Mouse (Mus musculus): ENCODE results near the gene Zfp213. TPM values are rescaled to one million over a fixed set of nuclear protein-coding genes. Genes with fewer than 3 reads are reported as not detected.
"Not testable (repeated sequence)": the region's sequence is repeated elsewhere in the genome, so short reads cannot be mapped to it uniquely, and the experiment has no call there.

The Zfp213 gene
- total RNA-seq, 2 experiments from 2014 or later: 10.3 to 12.1 TPM

DNA sequence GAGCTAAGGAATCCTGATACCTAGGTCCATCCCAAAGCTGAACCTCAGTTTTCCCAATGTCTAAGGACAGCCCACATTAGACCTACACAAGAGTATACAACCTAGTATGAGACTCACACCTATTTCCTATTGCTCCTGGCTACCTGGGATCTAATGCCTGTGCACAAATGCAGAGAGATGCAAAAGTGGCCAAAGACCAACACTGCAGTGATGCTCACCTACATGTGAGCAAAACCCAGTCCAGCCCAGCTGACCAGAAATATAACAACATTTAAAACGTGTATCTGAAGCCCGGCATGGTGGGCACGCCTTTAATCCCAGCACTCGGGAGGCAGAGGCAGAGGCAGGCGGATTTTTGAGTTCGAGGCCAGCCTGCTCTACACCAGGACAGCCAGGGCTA, 18.2 kb downstream of the Zfp213 start:
- no peak for DNase-seq

DNA sequence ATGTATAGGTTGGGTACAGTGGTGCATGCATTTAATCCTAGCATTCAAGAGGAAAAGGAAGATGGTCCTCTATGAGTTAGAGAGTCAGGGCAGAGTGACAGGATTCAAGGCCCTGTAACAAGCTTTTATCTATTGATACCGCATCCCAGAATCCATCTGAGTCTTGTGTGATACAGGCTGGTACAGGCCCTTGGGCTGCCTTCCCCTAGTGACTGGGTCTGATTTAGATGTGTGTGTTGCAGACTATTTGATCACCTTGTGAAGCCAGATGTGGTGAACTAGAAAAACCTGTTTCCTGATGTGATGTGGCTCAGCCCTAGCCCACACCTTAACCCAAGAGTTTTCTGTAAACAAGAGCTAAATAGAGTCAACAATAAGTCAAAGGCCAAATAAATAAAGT, 19.3 kb downstream of the Zfp213 start:
- no peak for DNase-seq

DNA sequence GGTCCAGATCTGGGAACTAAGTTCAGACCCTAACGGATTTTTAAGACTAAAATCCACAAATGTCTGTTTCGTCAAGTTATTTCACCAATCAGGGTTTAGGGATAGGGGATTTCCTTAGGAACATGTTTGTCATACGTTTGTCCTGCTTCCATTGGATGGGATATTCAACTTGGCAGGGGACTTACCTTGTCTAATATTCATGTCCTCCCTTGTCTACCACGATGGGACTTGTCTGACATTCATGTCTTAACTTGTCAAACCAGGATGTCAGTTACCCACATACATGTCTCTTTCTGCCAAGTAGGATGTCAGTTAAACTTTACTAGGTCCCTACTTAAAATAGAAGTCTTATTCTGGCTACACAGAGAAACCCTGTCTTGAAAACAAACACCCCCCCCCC, 20.1 kb downstream of the Zfp213 start:
- no peak for DNase-seq

DNA sequence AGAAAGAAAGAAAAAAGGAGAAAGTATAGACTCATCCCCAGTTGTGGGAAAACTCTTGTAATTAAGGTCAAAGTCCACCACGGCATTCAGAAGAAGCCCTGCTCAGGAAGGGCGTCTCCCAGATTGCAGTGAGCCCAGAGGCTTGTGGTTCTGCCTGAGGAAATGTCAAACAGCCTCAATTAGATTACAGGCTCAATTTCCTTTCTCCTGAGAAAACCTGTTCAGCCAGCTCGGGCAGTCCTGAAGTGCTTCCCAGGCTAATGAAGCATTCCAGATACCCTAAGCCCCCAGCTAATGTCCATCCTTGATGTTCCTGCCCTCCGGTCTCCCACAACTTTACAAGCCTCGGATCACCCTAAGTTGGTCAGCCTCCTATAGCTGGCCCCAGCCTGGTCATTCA, 20.7 kb downstream of the Zfp213 start:
- no peak for DNase-seq

DNA sequence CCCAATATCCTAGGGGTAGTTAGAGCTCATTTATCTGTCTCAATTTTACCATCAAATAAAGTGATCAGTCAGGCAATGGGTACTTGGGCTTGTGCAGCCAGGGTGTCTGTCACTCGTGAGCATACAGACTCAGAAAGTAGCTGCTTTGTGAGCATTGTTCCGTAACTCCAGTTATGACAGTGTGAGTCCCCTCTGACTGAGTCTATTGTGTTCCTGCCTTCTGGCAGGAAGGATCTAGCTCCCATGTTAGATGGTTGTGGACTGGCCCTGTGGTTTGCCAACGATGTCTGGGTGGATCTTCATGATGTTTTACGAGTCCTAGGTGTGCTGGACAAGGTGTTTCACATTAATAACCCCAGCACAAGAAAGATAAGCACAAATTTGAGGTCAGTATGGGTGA, 21.2 kb downstream of the Zfp213 start:
- no peak for DNase-seq

DNA sequence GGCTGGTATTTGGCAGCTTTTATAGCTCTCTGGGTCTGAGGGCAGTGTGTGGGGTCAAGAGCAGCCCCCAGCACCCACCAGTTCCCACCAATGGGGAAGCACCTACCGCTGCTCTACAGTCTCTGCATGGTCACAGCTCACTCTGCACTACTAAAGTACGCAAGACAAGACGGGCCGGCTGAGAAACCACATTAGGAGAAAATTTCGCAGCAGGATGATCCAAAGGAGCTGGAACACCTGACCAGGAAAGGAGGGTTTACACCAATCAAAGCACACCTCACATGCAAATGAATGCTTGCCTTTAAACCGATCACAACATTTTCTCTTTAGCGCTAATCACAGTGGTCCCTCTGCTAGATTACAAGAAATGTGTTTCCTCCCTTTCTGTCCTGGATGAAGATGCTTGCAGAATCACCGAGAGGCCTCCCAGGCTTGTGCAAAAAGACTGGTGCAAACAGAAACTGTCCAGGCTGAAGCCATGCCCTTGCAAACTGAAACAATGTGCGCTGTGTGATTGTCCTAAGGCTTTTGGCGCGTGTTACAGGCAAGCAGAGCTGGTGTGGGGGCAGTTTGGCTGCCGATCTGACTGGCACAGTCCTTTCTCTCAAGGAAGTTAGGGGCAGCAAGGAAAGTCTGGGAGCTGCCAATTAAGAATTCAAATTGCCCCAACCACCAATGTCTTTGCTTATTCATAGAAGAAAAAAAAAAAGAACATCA, 21.9 kb downstream of the Zfp213 start:
- DNase-seq: no peak

DNA sequence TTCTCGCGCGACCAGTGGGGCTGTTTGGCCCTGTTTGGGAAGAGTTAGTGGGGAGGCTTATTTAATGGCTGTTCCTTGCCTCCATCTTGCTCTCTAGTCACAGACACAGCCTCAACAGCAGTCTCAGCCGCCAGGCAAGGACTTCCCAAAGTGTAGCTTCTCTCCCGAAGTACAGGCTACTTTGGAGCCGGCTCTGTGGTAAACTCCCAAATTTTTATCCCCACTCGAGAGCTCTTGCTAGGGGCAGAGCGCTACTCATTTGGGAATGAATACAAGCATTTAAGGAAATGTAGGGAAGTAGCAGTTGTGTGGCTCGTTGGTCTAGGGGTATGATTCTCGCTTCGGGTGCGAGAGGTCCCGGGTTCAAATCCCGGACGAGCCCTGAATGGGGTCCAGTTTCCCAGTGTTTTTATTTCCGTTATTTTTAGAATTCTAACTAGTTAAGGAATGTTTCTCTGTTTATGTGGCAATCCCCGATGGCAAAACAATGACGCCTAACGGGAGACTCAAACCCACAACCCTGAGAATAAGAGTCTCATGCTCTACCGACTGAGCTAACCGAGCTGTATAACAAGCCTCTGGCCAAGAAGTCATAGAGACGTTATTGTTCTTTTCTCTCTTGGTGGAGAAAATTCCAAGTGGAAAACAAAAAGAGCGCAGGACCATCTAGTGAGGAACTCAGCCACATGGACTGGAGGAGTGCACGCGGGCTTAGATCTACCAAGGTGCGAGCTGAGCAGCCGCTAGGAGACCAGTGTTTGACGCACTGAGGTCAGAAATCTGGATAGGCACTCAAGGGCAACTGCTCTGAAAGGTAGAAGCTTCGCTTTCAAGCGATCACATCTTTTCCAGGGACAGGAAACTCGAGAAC, 23.2 kb downstream of the Zfp213 start:
- no peak for DNase-seq

DNA sequence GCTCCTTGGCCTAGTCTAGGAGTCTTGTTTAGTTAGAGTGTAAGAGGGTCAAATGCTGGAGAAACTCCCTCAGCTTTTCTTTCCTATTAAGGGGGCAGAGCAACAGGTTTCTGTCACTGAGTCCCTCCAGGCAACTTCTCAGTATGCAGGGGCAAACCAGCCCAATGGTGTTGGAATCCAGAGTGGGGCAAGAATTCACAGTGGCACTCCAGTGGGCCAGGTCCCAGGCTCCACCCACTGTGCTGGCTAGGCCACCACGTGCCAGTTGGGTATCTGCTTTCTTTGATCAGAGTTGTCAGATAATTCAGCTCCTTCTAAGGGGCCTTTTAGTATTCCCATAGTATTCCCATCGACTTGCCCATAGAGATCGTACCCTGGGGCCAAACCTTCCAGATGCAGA, 23.9 kb downstream of the Zfp213 start:
- DNase-seq: no peak

DNA sequence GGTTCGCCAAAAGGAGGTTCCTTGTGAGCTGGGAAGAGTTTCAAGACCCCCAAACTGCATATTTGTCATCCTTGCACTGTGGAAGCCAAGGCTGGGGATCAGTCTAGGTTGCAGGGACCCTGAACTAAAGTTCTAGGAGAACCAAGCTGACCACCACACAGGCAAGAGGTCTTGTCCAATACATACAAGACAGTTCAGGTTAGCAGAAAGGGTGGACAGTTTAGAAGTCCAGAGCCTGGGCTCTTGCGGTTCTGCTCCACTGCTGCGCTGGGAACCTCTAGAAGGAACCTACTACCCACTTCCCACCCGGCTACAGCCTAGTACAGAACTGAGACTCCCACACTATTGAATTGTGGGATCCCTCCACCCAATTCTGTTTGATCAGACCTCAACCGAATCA, 24.4 kb downstream of the Zfp213 start:
- DNase-seq: no peak

DNA sequence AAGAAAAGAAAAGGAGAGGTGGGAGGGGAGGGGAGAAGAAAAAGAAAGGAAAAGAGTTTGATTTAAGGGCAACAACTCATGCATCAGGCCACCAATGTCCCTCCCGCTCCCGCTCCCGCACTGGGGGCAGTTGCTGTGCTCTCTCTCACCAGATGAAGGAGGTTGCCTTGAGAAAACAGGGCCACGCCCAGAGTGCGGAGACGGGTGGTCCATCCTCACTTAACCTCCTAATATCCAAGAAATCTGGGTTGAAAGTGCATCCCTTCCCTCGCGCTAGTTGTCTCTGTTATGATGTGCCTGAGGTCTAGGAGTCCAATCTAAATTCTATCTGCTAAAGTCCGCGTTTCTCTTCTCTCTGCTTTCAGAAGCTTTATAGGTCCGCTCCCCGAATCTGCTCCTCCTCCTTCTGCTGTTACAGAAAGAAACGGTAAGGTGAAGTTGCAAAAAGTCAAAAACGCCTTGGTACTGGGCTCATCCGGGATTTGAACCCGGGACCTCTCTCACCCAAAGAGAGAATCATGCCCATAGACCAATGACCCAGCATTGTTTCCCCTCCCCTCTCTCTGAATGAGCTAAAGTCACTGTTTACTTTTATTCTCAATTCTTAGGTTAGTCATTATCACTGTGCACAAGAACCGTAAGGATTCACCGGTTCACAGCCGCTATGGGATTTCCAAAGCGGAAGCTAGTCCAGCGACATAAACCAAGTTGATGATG, 25.6 kb downstream of the Zfp213 start:
- no peak for DNase-seq

DNA sequence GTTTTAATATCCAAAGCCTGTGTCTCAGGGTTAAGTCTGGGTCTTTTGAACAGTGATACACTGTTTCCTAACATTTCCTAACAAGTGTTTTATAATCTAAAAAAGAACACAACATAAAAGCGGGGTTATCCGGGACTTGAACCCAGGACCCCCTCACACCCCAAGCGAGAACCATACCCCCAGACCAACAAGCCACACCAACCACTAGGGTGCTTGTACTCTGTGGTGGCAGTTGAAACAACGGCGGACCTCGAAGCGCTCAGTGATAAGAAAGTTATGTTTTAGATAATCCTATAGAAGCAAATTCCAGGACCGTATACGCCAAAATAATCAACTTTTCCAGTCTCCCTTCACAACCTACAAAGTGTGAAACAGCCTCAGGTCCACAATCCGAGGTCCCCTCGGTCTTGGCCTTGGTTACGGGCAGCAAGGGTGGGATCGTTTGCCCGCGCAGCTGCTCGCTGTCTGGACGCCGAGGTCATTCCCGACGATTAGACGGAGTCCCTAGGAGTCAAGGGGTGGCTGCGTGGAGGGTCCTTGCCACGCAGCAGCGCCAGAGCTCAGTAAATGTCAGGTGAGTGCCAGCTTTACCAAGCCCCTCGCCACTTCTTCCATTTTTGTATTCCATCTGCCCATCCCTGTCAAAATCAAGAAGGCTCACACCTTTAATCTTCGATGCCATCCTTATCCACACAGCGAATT, 26.3 kb downstream of the Zfp213 start:
- DNase-seq: no peak

DNA sequence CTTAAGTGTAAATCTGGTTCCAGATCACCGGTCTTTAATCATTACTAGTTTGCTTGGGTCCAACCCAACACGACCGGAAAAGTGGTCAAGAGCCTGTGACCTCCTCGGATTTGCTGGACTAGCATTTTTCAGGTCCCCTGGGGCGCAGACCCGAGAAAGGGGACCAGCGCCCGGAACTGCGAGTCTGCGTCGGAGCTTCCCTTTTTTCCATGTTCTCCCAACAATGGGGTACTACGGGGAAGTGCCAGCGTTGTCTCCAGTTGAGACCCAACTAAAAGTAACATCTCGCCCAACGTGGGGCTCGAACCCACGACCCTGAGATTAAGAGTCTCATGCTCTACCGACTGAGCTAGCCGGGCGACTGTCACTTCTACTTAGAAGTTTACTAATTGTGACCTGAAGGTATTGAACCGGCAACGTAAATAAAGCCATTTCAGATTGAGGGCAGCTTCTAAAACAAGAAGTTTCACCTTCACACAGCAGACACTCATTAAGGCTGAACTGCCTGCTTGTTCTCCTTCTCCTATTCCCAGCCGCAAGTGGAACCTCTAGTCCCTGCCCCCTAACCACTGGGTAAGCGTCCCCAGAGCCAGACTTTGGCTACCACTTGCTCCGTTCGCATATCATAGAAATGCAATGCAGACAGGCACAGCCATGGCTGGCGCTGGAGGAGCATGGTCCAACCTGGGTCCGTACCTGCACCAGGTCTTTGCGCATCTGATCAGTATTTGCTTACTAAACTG, 28.8 kb downstream of the Zfp213 start:
- DNase-seq: not testable (repeated sequence)

DNA sequence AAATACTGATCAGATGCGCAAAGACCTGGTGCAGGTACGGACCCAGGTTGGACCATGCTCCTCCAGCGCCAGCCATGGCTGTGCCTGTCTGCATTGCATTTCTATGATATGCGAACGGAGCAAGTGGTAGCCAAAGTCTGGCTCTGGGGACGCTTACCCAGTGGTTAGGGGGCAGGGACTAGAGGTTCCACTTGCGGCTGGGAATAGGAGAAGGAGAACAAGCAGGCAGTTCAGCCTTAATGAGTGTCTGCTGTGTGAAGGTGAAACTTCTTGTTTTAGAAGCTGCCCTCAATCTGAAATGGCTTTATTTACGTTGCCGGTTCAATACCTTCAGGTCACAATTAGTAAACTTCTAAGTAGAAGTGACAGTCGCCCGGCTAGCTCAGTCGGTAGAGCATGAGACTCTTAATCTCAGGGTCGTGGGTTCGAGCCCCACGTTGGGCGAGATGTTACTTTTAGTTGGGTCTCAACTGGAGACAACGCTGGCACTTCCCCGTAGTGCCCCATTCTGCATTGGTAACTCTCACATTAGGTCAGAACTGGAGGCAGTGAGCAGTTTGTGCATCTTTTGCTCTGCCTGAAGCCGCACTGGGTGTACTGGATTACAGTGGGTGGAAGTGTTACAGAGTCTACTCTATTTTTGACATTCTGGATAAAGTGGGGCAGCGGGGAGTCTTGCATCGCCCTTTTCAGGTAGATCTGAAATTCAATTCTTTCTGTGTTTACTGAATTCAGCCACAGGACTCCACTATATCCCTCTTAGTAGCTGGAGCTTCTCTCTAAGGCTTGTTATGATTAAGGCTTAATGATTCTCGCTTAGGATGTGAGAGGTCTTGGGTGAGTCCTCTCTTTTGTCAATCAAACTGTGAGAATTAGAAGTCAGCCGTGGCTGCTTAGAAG, 30.2 kb downstream of the Zfp213 start:
- DNase-seq: not testable (repeated sequence)

DNA sequence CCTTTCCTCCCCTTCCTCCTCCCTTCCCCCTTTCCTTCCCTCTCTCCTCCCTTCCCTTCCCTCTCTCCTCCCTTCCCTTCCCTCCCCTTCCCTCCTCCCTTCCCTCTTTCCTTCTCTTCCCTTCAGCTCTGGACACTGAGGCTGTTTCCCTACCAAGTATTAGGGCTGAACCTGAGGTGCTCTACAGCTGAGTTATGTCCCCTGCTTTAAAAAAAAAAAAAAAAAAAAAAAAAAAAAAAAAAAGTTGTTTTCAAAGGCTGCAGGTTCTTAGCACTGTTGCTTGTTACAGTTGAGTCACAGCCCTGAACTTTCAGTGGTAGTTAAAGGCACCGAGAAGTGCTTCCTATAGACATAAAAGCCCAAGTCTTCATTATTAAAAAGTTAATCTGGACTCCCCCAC, 32.6 kb downstream of the Zfp213 start:
- not testable (repeated sequence) for DNase-seq

DNA sequence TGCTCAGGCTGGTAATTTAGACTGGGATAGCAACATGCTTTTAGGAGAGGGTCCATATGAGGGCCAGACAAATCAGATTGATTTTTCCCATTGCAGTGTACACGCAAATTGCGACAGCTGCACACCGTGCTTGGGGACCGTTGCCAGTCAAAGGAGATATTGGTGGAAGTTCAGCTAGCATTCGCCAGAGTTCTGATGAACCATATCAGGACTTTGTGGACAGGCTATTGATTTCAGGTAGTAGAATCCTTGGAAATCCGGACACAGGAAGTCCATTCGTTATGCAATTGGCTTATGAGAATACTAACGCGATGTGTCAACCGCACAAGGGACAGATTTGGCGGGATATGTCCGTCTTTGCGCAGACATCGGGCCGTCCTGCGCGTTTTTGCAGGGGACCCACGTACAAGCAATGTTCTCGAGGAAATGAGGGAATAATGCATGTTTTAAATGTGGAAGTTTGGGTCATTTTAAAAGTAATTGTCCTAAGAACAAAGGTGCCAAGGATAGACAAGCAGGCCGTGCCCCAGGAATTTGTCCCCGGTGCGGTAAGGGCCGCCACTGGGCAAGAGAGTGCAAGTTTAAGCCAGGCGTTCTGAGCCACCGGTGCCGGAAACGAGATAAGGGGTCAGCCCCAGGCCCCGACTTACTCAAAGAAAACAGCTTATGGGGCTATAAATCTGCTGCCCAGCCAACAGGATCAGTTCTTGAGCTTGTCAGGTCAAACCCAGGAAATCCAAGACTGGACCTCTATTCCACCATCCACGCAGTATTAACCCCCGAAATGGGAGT, 40.9 kb downstream of the Zfp213 start:
- not testable (repeated sequence) for DNase-seq

DNA sequence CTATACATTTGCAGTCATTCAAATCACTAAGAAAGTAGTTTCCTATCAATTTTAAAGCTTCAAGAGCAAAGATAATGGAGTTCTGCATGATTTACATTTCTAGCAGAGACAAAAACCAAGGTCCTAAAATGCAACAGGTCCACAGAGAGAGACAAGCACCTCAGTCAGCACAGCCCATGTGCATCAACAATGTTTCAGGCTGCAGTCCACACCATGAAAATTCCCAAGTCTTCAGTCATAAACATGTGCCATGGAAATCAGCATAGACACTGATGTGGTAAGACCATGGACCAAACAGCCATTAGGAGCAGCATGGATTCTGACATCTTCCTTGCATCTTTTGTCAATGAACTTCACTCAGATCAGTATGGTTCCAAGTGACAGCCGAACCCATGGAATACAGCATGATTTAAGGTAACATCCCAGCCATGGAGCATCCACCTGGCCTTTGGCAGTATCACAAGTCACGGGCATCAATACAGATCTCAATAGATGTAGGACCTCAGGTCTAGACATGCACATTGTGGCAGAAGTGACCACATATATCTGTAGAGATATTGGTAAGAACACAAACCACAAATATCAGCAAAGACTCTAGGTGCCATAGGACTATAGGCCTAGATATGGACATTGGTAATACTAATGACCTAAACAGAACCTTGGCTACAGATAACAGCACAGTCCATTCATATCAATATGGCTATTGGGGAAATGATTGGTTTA, 45.2 kb downstream of the Zfp213 start:
- no peak for DNase-seq
